Mouse (Mus musculus): ENCODE results near the gene Bcor. TPM values are rescaled to one million over a fixed set of nuclear protein-coding genes. Genes with fewer than 3 reads are reported as not detected.

Gene Bcor
- polyA plus RNA-seq, 1 experiment from 2014 or later, result 19.3 TPM

DNA sequence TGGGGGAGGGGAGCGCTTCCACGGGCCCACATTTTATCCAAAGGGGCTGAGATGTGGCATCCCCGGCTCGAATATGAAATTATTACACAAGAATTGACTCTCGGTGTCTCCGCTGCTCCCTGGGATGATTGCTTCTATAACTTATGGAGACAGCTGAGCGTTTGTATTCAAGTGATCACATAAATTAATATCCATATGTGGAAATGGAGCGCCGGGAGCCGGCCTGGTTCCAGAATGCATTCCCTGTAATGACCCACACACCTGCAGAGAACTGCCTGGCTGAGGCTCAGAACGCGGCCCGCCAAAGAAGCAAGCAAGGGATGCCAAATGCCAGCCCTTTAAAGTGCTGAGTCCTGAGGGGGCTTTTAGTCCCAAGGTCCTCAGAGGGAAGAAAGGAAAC is 170.7 kb downstream of the Bcor start:
- no peak for ATAC-seq (replicated peaks; ENCODE audit: low FRiP score)
- WGBS, result 78% methylated on average over 13 of the region's 13 CpGs
- H3K4me3 ChIP-seq (replicated peaks), result no peak overlapping the region

DNA sequence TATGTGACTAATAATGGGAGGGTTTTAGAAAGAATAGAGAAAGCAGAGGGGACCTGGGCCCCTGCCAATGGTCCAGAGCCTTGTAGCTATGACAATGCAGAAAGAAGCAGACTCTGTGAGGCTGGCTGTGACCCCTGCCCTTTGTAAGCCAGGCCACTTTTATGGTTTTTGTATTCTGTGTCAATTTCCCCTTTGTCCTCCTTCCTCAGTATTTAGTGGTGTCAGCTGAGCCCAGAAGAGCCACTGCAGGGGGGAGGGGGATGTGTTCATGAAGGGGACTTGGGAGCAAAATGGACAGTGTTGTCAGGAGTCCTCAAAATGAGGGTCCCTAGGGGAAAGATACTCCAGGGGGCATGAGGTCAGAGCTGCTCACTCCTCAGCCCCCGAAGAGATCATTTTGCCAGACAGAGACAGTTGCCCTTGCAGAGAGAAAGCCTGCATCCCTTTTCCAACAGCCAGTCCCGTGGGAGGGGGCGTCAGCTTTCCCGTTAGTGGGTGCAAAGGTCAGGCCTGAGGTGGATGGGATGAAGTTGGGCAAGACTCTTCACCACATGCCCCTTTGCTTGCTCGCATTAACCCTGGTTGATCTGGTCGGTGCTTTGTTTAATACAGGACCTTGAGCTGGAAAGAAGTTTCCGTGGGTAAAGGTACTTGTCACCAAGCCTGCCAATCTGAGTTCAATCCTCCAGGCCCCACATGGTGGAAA is 171.8 kb downstream of the Bcor start:
- ATAC-seq (replicated peaks; ENCODE audit: low FRiP score), result no peak
- no peak overlapping the region for H3K9ac ChIP-seq
- H3K27me3 ChIP-seq, result peaks cover 22% of the 10 kb centered on the region
- no peaks in the 10 kb centered on the region for H3K4me1 ChIP-seq
- H3K4me3 ChIP-seq (replicated peaks), result no peak overlapping the region
- H3K27ac ChIP-seq, result no peak overlapping the region
- no peaks in the 10 kb centered on the region for H3K36me3 ChIP-seq
- H3K9me3 ChIP-seq (replicated peaks), result no peaks in the 10 kb centered on the region
- no peak overlapping the region for H3K4me2 ChIP-seq
- WGBS, result 51% methylated on average over 7 of the region's 7 CpGs

More for the DNA sequence above, 170.7 kb downstream of the Bcor start:
- H3K9me3 ChIP-seq (replicated peaks), result no peaks in the 10 kb centered on the region
- no peaks in the 10 kb centered on the region for H3K36me3 ChIP-seq
- H3K4me1 ChIP-seq, result no peaks in the 10 kb centered on the region
- H3K9ac ChIP-seq, result no peak overlapping the region
- H3K27ac ChIP-seq, result no peak overlapping the region
- no peak overlapping the region for H3K4me2 ChIP-seq
- peaks cover 26% of the 10 kb centered on the region for H3K27me3 ChIP-seq

DNA sequence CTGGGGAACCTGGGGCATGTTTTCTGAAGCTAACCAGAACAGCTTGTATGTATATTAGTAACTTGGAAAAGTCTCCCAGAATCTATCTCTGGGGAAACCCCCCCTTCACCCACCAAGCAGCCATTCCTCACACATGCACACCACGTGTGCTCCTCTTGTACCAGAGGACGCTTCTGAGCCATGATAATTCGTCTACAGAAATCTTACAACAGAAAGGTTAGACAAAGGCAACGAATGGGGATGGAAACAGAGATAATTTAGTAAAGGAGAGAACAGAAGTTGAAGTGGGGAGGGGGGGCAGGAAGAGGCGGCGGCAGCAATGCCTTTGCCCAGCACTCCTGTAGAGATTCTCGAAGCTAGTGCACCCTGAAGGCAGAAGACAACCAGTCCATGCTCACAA is 172.6 kb downstream of the Bcor start:
- no peaks in the 10 kb centered on the region for H3K4me1 ChIP-seq
- 67% methylated on average over 7 of the region's 7 CpGs for WGBS
- H3K36me3 ChIP-seq, result no peaks in the 10 kb centered on the region
- H3K4me2 ChIP-seq, result no peak overlapping the region
- no peak for ATAC-seq (replicated peaks; ENCODE audit: low FRiP score)
- H3K4me3 ChIP-seq (replicated peaks), result no peak overlapping the region
- no peaks in the 10 kb centered on the region for H3K9me3 ChIP-seq (replicated peaks)
- no peak overlapping the region for H3K9ac ChIP-seq
- H3K27ac ChIP-seq, result no peak overlapping the region
- peaks cover 22% of the 10 kb centered on the region for H3K27me3 ChIP-seq
